In the genomic region with DNA sequence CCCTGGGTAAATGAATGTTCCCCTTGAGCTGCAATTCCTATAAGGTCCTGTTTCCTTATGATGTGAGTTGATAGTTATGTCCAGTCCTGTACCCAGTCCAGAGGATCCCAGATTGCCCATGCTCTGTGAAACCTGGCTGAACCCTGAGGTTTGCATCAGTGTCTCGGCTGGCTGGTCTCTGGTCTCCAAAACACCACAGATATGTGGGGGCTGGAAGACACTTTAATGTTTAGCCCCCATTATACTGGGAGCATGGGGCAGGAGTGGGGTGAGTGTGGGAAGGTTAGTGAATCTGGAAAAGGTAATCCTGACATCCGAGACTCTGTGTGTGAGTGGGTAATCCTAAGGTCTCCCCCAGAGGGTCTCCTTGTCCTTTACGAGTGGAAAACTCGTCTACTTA, we compare ENCODE assay signal across 8 mouse cellular contexts. TPM values are rescaled to one million over a fixed set of nuclear protein-coding genes. Genes with fewer than 3 reads are reported as not detected.
DNase-seq lines count a peak whose midpoint lies in the region; ATAC-seq and TF ChIP-seq lines count a peak whose summit lies in the region.

No protein-coding gene starts in this region.

- no peak for TF ChIP-seq CTCF in liver, adult 2 months (IDR thresholded peaks at IDR 0.05; ENCODE audit: low read depth, low read length)

- peak overlapping the region; percentile 70 for H3K27ac ChIP-seq in liver, adult 2 months (replicated peaks; ENCODE audit: insufficient read depth, low read depth, low read length)
- peak overlapping the region; percentile 63 for H3K27ac ChIP-seq in embryonic facial prominence, embryonic 14.5 days (replicated peaks; ENCODE audit: low read depth, low read length)
- peak overlapping the region; percentile 61 for H3K27ac ChIP-seq in intestine, embryonic 16.5 days (ENCODE audit: low read length)
- H3K27ac ChIP-seq in neural tube, embryonic 12.5 days, result 0 out of 2 replicates have a peak overlapping the region, but pooled peaks have one; percentile 1

- peaks cover 19% of the 10 kb centered on the region for H3K36me3 ChIP-seq in liver, adult 2 months (ENCODE audit: control insufficient read depth, insufficient read depth, low read length)
- H3K36me3 ChIP-seq in embryonic facial prominence, embryonic 14.5 days (ENCODE audit: control insufficient read depth, insufficient read depth, low read length), result peaks cover 23% of the 10 kb centered on the region
- H3K36me3 ChIP-seq in intestine, embryonic 16.5 days (ENCODE audit: control insufficient read depth, insufficient read depth, low read length), result peaks cover 4% of the 10 kb centered on the region
- H3K36me3 ChIP-seq in neural tube, embryonic 12.5 days, result peaks cover 22% of the 10 kb centered on the region

- H3K4me2 ChIP-seq in embryonic facial prominence, embryonic 14.5 days (ENCODE audit: low read depth, low read length), result peak overlapping the region; percentile 76
- peak overlapping the region; percentile 51; the same call in 1 of the 2 replicates for H3K4me2 ChIP-seq in intestine, embryonic 16.5 days (ENCODE audit: low read depth, low read length)
- peak overlapping the region; percentile 86 for H3K4me2 ChIP-seq in neural tube, embryonic 12.5 days (replicated peaks)

- H3K79me2 ChIP-seq in liver, adult 2 months (ENCODE audit: control insufficient read depth, insufficient read depth, low read length), result peaks cover 21% of the 10 kb centered on the region

- WGBS in liver, adult 2 months, result 82% methylated on average over 4 of the region's 4 CpGs
- 45% methylated on average over 4 of the region's 4 CpGs for WGBS in embryonic facial prominence, embryonic 14.5 days
- 62% methylated on average over 4 of the region's 4 CpGs for WGBS in intestine, embryonic 16.5 days
- 69% methylated on average over 4 of the region's 4 CpGs for WGBS in neural tube, embryonic 12.5 days

- DNase-seq in liver, adult 2 months (ENCODE audit: extremely low read depth, low read depth, low spot score), result no peak
- no peak for DNase-seq in liver
- no peak for DNase-seq in embryonic facial prominence, embryonic 14.5 days (ENCODE audit: low spot score)
- no peak for DNase-seq in left cerebral cortex, postnatal 25 days (ENCODE audit: low spot score in 2 of 2)
- no peak for DNase-seq in gastrocnemius, postnatal 14 days

- peaks cover 11% of the 10 kb centered on the region for H3K4me1 ChIP-seq in liver, adult 2 months (ENCODE audit: control insufficient read depth, insufficient read depth, low read length)
- H3K4me1 ChIP-seq in embryonic facial prominence, embryonic 14.5 days (ENCODE audit: control insufficient read depth, insufficient read depth, low read length), result peaks cover 3% of the 10 kb centered on the region
- H3K4me1 ChIP-seq in intestine, embryonic 16.5 days (ENCODE audit: control insufficient read depth, insufficient read depth, low read length), result peaks cover 13% of the 10 kb centered on the region
- peaks cover 11% of the 10 kb centered on the region for H3K4me1 ChIP-seq in neural tube, embryonic 12.5 days

- H3K27me3 ChIP-seq in liver, adult 2 months (ENCODE audit: control insufficient read depth, insufficient read depth, low read length), result no peaks in the 10 kb centered on the region
- H3K27me3 ChIP-seq in embryonic facial prominence, embryonic 14.5 days (replicated peaks; ENCODE audit: control insufficient read depth, insufficient read depth, low read length), result no peaks in the 10 kb centered on the region
- H3K27me3 ChIP-seq in intestine, embryonic 16.5 days (replicated peaks; ENCODE audit: control insufficient read depth, insufficient read depth, low read length), result no peaks in the 10 kb centered on the region
- no peaks in the 10 kb centered on the region for H3K27me3 ChIP-seq in neural tube, embryonic 12.5 days (replicated peaks)

- intact Hi-C loops in left cerebral cortex, postnatal 25 days (cut with DNase I), result loop anchor here (5.0 kb wide), 1 partner anchor 101 kb away; the partner anchor contains the start of gene Tab1
- intact Hi-C loops in gastrocnemius, postnatal 14 days (cut with DNase I; ENCODE audit: low total_unique reads), result no loop called here

- no peak for ATAC-seq in embryonic facial prominence, embryonic 14.5 days (ENCODE audit: low read depth)
- ATAC-seq in intestine, embryonic 16.5 days, result peak; percentile 15
- ATAC-seq in neural tube, embryonic 12.5 days (ENCODE audit: low FRiP score, low read depth), result peak; percentile 5; the same call in 1 of the 2 replicates
- ATAC-seq in erythroid progenitor cell, adult 5-6 weeks (replicated peaks; ENCODE audit: low FRiP score, poor library complexity, severe bottlenecking), result no peak

- TF ChIP-seq POLR2A in liver, adult 2 months (IDR thresholded peaks at IDR 0.05; ENCODE audit: extremely low read depth, insufficient read depth, low read length), result no peak

- no peaks in the 10 kb centered on the region for H3K9me3 ChIP-seq in embryonic facial prominence, embryonic 14.5 days (ENCODE audit: control insufficient read depth, low read length)
- H3K9me3 ChIP-seq in intestine, embryonic 16.5 days (ENCODE audit: control insufficient read depth, low read length), result no peaks in the 10 kb centered on the region
- H3K9me3 ChIP-seq in neural tube, embryonic 12.5 days, result no peaks in the 10 kb centered on the region

- no peak overlapping the region for H3K9ac ChIP-seq in liver, adult 2 months (ENCODE audit: low read depth, low read length)
- H3K9ac ChIP-seq in embryonic facial prominence, embryonic 14.5 days (ENCODE audit: low read depth, low read length), result 0 out of 2 replicates have a peak overlapping the region, but pooled peaks have one; percentile 9
- H3K9ac ChIP-seq in intestine, embryonic 16.5 days (ENCODE audit: low read depth, low read length), result peak overlapping the region; percentile 60; the same call in 1 of the 2 replicates
- H3K9ac ChIP-seq in neural tube, embryonic 12.5 days, result no peak overlapping the region

- H3K4me3 ChIP-seq in liver, adult 2 months (ENCODE audit: insufficient read depth, low read depth, low read length), result no peak overlapping the region
- peak overlapping the region; percentile 96; the same call in 1 of the 2 replicates for H3K4me3 ChIP-seq in embryonic facial prominence, embryonic 14.5 days (ENCODE audit: low read depth, low read length)
- H3K4me3 ChIP-seq in intestine, embryonic 16.5 days (ENCODE audit: low read length), result no peak overlapping the region
- no peak overlapping the region for H3K4me3 ChIP-seq in neural tube, embryonic 12.5 days

RNA-seq across cellular contexts. Expression of gene Mief1, which starts 0.8 kb away (rescaled TPM):
- total RNA-seq in liver, adult 2 months (2014; rRNA removed), result 13.4 and 16.0 TPM in 2 replicates
- 12.8 and 17.1 TPM in 2 replicates for polyA plus RNA-seq in liver, adult 2 months (2012; rRNA removed)
- 27.9 and 30.0 TPM in 2 replicates for polyA plus RNA-seq in embryonic facial prominence, embryonic 14.5 days (2014; fragmentation: Nextera tagmentation; extraction: Ambion mirVana)
- 26.0 and 29.1 TPM in 2 replicates for polyA plus RNA-seq in intestine, embryonic 16.5 days (2015; fragmentation: Nextera tagmentation; extraction: Ambion mirVana)
- polyA plus RNA-seq in neural tube, embryonic 12.5 days (2016; fragmentation: Nextera tagmentation; extraction: Ambion mirVana), result 42.1 and 46.0 TPM in 2 replicates
- 15.5 and 18.9 TPM in 2 replicates for total RNA-seq in erythroid progenitor cell, adult 5-6 weeks (2015; ENCODE audit: low replicate concordance)
- 18.1 and 23.0 TPM in 2 replicates for total RNA-seq in erythroid progenitor cell, adult 5-6 weeks (2017; ENCODE audit: low replicate concordance)
- 10 to 100 TPM; 32.4 to 35.5 TPM for total RNA-seq in left cerebral cortex, postnatal 25 days (2021)
- 10 to 100 TPM; 20.7 TPM for total RNA-seq in gastrocnemius, postnatal 14 days (2021)

RNA-seq across cellular contexts. Expression of gene AC140267.1, which starts 2.6 kb away (rescaled TPM):
- not detected in 2 replicates for total RNA-seq in liver, adult 2 months (2014; rRNA removed)
- not detected in 2 replicates for polyA plus RNA-seq in liver, adult 2 months (2012; rRNA removed)
- not detected in 2 replicates for polyA plus RNA-seq in embryonic facial prominence, embryonic 14.5 days (2014; fragmentation: Nextera tagmentation; extraction: Ambion mirVana)
- 4.1 TPM in 1 of 2 replicates, not detected in the other for polyA plus RNA-seq in intestine, embryonic 16.5 days (2015; fragmentation: Nextera tagmentation; extraction: Ambion mirVana)
- polyA plus RNA-seq in neural tube, embryonic 12.5 days (2016; fragmentation: Nextera tagmentation; extraction: Ambion mirVana), result 9.5 TPM in 1 of 2 replicates, not detected in the other
- total RNA-seq in erythroid progenitor cell, adult 5-6 weeks (2015; ENCODE audit: low replicate concordance), result 43.2 TPM in 1 of 2 replicates, not detected in the other
- not detected in 2 replicates for total RNA-seq in erythroid progenitor cell, adult 5-6 weeks (2017; ENCODE audit: low replicate concordance)
- 1 to 10 TPM; 8.8 to 10.0 TPM for total RNA-seq in left cerebral cortex, postnatal 25 days (2021)
- total RNA-seq in gastrocnemius, postnatal 14 days (2021), result 1 to 10 TPM; 2.2 to 6.2 TPM

RNA-seq across cellular contexts. Expression of gene Atf4, which starts 21.9 kb away (rescaled TPM):
- 50.0 and 55.1 TPM in 2 replicates for total RNA-seq in liver, adult 2 months (2014; rRNA removed)
- 88.8 and 130 TPM in 2 replicates for polyA plus RNA-seq in liver, adult 2 months (2012; rRNA removed)
- 132 and 140 TPM in 2 replicates for polyA plus RNA-seq in embryonic facial prominence, embryonic 14.5 days (2014; fragmentation: Nextera tagmentation; extraction: Ambion mirVana)
- 141 and 160 TPM in 2 replicates for polyA plus RNA-seq in intestine, embryonic 16.5 days (2015; fragmentation: Nextera tagmentation; extraction: Ambion mirVana)
- 111 and 123 TPM in 2 replicates for polyA plus RNA-seq in neural tube, embryonic 12.5 days (2016; fragmentation: Nextera tagmentation; extraction: Ambion mirVana)
- 287 and 355 TPM in 2 replicates for total RNA-seq in erythroid progenitor cell, adult 5-6 weeks (2015; ENCODE audit: low replicate concordance)
- total RNA-seq in erythroid progenitor cell, adult 5-6 weeks (2017; ENCODE audit: low replicate concordance), result 402 and 410 TPM in 2 replicates
- total RNA-seq in left cerebral cortex, postnatal 25 days (2021), result 100 to 1,000 TPM; 104 to 111 TPM
- 100 to 1,000 TPM; 101 to 102 TPM for total RNA-seq in gastrocnemius, postnatal 14 days (2021)

RNA-seq across cellular contexts. Expression of gene Rps19bp1, which starts 31.1 kb away (rescaled TPM):
- total RNA-seq in liver, adult 2 months (2014; rRNA removed), result 8.3 and 12.3 TPM in 2 replicates
- polyA plus RNA-seq in liver, adult 2 months (2012; rRNA removed), result 17.0 and 19.1 TPM in 2 replicates
- 52.6 and 55.0 TPM in 2 replicates for polyA plus RNA-seq in embryonic facial prominence, embryonic 14.5 days (2014; fragmentation: Nextera tagmentation; extraction: Ambion mirVana)
- 43.0 and 47.8 TPM in 2 replicates for polyA plus RNA-seq in intestine, embryonic 16.5 days (2015; fragmentation: Nextera tagmentation; extraction: Ambion mirVana)
- 63.9 and 65.0 TPM in 2 replicates for polyA plus RNA-seq in neural tube, embryonic 12.5 days (2016; fragmentation: Nextera tagmentation; extraction: Ambion mirVana)
- 13.8 and 15.5 TPM in 2 replicates for total RNA-seq in erythroid progenitor cell, adult 5-6 weeks (2015; ENCODE audit: low replicate concordance)
- 3.8 and 11.3 TPM in 2 replicates for total RNA-seq in erythroid progenitor cell, adult 5-6 weeks (2017; ENCODE audit: low replicate concordance)
- total RNA-seq in left cerebral cortex, postnatal 25 days (2021), result 10 to 100 TPM; 38.8 to 41.4 TPM
- 10 to 100 TPM; 15.8 to 17.7 TPM for total RNA-seq in gastrocnemius, postnatal 14 days (2021)

RNA-seq across cellular contexts. Expression of gene Cacna1i, which starts 54.0 kb away (rescaled TPM):
- total RNA-seq in liver, adult 2 months (2014; rRNA removed), result under 0.01 and 0.13 TPM in 2 replicates
- polyA plus RNA-seq in liver, adult 2 months (2012; rRNA removed), result 0.02 and 0.09 TPM in 2 replicates
- polyA plus RNA-seq in embryonic facial prominence, embryonic 14.5 days (2014; fragmentation: Nextera tagmentation; extraction: Ambion mirVana), result 0.04 and 0.06 TPM in 2 replicates
- 0.05 TPM in 1 of 2 replicates, not detected in the other for polyA plus RNA-seq in intestine, embryonic 16.5 days (2015; fragmentation: Nextera tagmentation; extraction: Ambion mirVana)
- polyA plus RNA-seq in neural tube, embryonic 12.5 days (2016; fragmentation: Nextera tagmentation; extraction: Ambion mirVana), result 0.11 and 0.25 TPM in 2 replicates
- total RNA-seq in erythroid progenitor cell, adult 5-6 weeks (2015; ENCODE audit: low replicate concordance), result not detected in 2 replicates
- not detected in 2 replicates for total RNA-seq in erythroid progenitor cell, adult 5-6 weeks (2017; ENCODE audit: low replicate concordance)
- total RNA-seq in left cerebral cortex, postnatal 25 days (2021), result 10 to 100 TPM; 77.1 to 79.3 TPM
- under 1 TPM; 0.02 to 0.07 TPM for total RNA-seq in gastrocnemius, postnatal 14 days (2021)

Comparison
In these comparisons a context has a peak if more than half of its experiments do, and no peak if none do; other contexts are left out.
1. H3K27ac ChIP-seq: peak in every context shown above with its lines; median percentile 70 in liver, adult 2 months; 63 in embryonic facial prominence, embryonic 14.5 days; 61 in intestine, embryonic 16.5 days; 1 in neural tube, embryonic 12.5 days.
2. H3K9ac ChIP-seq: peak in embryonic facial prominence, embryonic 14.5 days (single experiment) and intestine, embryonic 16.5 days (single experiment); none in liver, adult 2 months (single experiment) and neural tube, embryonic 12.5 days (single experiment).
3. ATAC-seq: peak in intestine, embryonic 16.5 days (single experiment) and neural tube, embryonic 12.5 days (single experiment); none in embryonic facial prominence, embryonic 14.5 days (single experiment) and erythroid progenitor cell, adult 5-6 weeks (single experiment).
4. Peak in every context shown above with its lines, with median percentiles within 50 percentile points of each other: H3K4me2 ChIP-seq.